Mouse (Mus musculus) intestine, embryonic 16.5 days (tissue): ENCODE data around the gene D3Ertd254e. TPM values are rescaled to one million over a fixed set of nuclear protein-coding genes. Genes with fewer than 3 reads are reported as not detected.
A peak's percentile ranks its signal among the peaks of the same experiment; 100 is the strongest.

Source experiments
- ATAC-seq: fragments of 200-750 bp; cut with Nextera tagmentation; 2 replicates; pipeline ENCODE4 v1.8.0; 2017; ENCODE audit warnings: moderate TSS enrichment, moderate library complexity
- H3K27ac ChIP-seq: fragments of 300-500 bp; sonication (generic); 2 replicates; pipeline ENCODE4 v1.5.1; 2014; ENCODE audit warnings: mild to moderate bottlenecking, low read length
- H3K27me3 ChIP-seq: fragments of 300-500 bp; sonication (generic); replicated peaks from 2 replicates; pipeline ENCODE4 v1.6.1; 2014; ENCODE audit warnings: low read length, control low read depth, mixed read lengths; ENCODE audit not compliant: control insufficient read depth, insufficient read depth
- H3K36me3 ChIP-seq: fragments of 300-500 bp; sonication (generic); 2 replicates; pipeline ENCODE4 v1.6.1; 2014; ENCODE audit warnings: low read length, control low read depth; ENCODE audit not compliant: control insufficient read depth, insufficient read depth
- H3K4me1 ChIP-seq: fragments of 300-500 bp; sonication (generic); 2 replicates; pipeline ENCODE4 v1.6.1; 2014; ENCODE audit warnings: low read length, control low read depth, mixed read lengths; ENCODE audit not compliant: control insufficient read depth, insufficient read depth
- H3K4me2 ChIP-seq: fragments of 300-500 bp; sonication (generic); 2 replicates; pipeline ENCODE4 v1.6.1; 2014; ENCODE audit warnings: low read depth, low read length, control low read depth
- H3K4me3 ChIP-seq: fragments of 300-500 bp; sonication (generic); 2 replicates; pipeline ENCODE4 v1.5.1; 2014; ENCODE audit warnings: mild to moderate bottlenecking, low read length
- H3K9ac ChIP-seq: fragments of 300-500 bp; sonication (generic); 2 replicates; pipeline ENCODE4 v1.6.1; 2014; ENCODE audit warnings: low read depth, low read length
- H3K9me3 ChIP-seq: fragments of 300-500 bp; sonication (generic); 2 replicates; pipeline ENCODE4 v1.6.1; 2016; ENCODE audit warnings: low read length, control low read depth; ENCODE audit not compliant: control insufficient read depth
- WGBS: fragments of 180-500 bp; shearing (Covaris S2); extraction: QIAGEN DNeasy Blood & Tissue Kit; methylation state at CpG from one replicate; pipeline ENCODE4 v1.1.7; 2014; 5-methylcytosine and 5-hydroxymethylcytosine counted together
- polyA plus RNA-seq: library from polyadenylated mRNA; unstranded; fragments of >200 nt; fragmentation: Nextera tagmentation; extraction: Ambion mirVana; gene quantifications from 2 replicates; pipeline ENCODE4 v1.2.1, GENCODE M21; 2015

The D3Ertd254e gene
- polyA plus RNA-seq, 1 experiment from 2014 or later: 3.9 TPM

GRCm38 (mm10) chr3:36207520-36208264 is 56.9 kb downstream of the D3Ertd254e start:
- Histone ChIP-seq H3K9me3 (no peaks in the 10 kb centered on the region), H3K4me3 (no peak overlapping the region), H3K27ac (no peak overlapping the region), H3K4me1 (no peaks in the 10 kb centered on the region; the same call in 1 of the 2 replicates), H3K36me3 (no peaks in the 10 kb centered on the region), H3K9ac (no peak overlapping the region), H3K4me2 (no peak overlapping the region), H3K27me3 (no peaks in the 10 kb centered on the region)
- no peak for ATAC-seq
- WGBS: 72% methylated on average over 19 of the region's 19 CpGs

- Histone ChIP-seq H3K27ac (no peak overlapping the region), H3K4me3 (no peak overlapping the region), H3K27me3 (no peaks in the 10 kb centered on the region), H3K4me1 (no peaks in the 10 kb centered on the region; the same call in 1 of the 2 replicates), H3K36me3 (no peaks in the 10 kb centered on the region), H3K9me3 (no peaks in the 10 kb centered on the region), H3K9ac (no peak overlapping the region), H3K4me2 (no peak overlapping the region)
- ATAC-seq: peak; percentile 55; the same call in 1 of the 2 replicates
- 55% methylated on average over 11 of the region's 11 CpGs for WGBS
Measured at GRCm38 (mm10) chr3:36209776-36210555, 59.1 kb downstream of the D3Ertd254e start.

DNA sequence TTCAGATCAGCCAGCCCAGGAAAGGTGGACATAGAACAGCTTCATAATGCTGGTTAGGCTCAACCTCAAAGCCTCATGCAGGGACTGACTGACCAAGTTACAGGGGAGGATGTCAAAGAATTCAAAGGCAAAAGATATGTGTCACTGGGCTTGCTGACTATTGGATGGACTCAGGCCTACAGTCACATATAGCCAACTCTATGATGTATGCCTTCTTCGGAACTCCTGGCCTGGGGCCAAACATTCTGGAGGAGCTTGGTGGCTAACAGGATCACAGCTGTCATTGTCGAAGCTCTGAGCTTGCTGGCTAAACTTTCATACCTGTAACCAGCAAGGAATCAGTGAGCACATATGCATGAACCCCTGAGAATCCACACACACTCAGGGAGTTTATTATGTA is 60.1 kb downstream of the D3Ertd254e start:
- Histone ChIP-seq H3K9me3 (no peaks in the 10 kb centered on the region), H3K4me1 (no peaks in the 10 kb centered on the region; the same call in 1 of the 2 replicates), H3K9ac (no peak overlapping the region), H3K4me2 (no peak overlapping the region), H3K4me3 (no peak overlapping the region), H3K27ac (no peak overlapping the region), H3K27me3 (no peaks in the 10 kb centered on the region), H3K36me3 (no peaks in the 10 kb centered on the region)
- ATAC-seq: no peak
- 49% methylated on average over 2 of the region's 2 CpGs for WGBS

DNA sequence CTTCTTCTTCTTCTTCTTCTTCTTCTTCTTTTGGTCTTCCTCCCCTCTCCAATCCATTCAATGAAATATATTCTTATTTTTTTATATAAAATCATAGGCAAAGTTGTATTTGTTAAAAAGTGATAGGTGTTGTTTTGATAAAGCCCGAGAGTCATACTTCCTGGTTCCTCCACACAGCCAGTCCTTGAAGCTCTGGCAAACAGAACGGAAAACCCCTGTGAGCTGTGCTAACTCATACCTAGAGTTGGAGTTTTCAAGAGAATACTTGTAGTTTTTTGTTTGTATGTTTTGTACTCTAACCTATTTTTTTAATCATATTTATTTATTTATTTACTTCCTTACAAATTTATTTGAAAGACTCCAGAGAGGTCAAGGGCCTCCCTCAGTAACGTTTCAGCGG is 61.9 kb downstream of the D3Ertd254e start:
- WGBS: 80% methylated on average over 4 of the region's 4 CpGs
- no peaks in the 10 kb centered on the region for H3K27me3 ChIP-seq
- no peak overlapping the region for H3K27ac ChIP-seq
- no peak overlapping the region for H3K4me3 ChIP-seq
- no peak overlapping the region for H3K9ac ChIP-seq
- H3K36me3 ChIP-seq: no peaks in the 10 kb centered on the region
- H3K4me2 ChIP-seq: no peak overlapping the region
- ATAC-seq: no peak
- H3K9me3 ChIP-seq: no peaks in the 10 kb centered on the region
- H3K4me1 ChIP-seq: no peaks in the 10 kb centered on the region; the same call in 1 of the 2 replicates

Other genes with a start within 250 kb of the D3Ertd254e start
- gene Dcun1d1, start 213.6 kb upstream of the D3Ertd254e start, polyA plus RNA-seq: 89.9 and 91.3 TPM in 2 replicates
- gene Mccc1, start 150.3 kb upstream of the D3Ertd254e start, polyA plus RNA-seq: 42.5 and 45.2 TPM in 2 replicates
- gene Ccdc144b, start 97.5 kb upstream of the D3Ertd254e start, polyA plus RNA-seq: not detected in 2 replicates
- 79.8 and 80.3 TPM in 2 replicates for gene Acad9, start 85.0 kb upstream of the D3Ertd254e start, polyA plus RNA-seq
- not detected in 2 replicates for gene Qrfpr, start 71.3 kb downstream of the D3Ertd254e start, polyA plus RNA-seq